Mouse (Mus musculus) adrenal gland, adult (tissue): ENCODE measurements around the gene Cyp1a2.
"Not testable (repeated sequence)": the region's sequence is repeated elsewhere in the genome, so short reads cannot be mapped to it uniquely, and the experiment has no call there.

Experiments used
- DNase-seq, 2 experiments: peaks; one replicate each; pipeline ENCODE4 v3.0.0; 2022 to 2023; ENCODE audit warnings: low spot score in 1 of 2; ENCODE audit not compliant: inconsistent age in 2 of 2

Cyp1a2 gene

GRCm38 (mm10) chr9:57683520-57683919, at the start of gene Cyp1a2:
TSS of gene Cyp1a2 (minus strand) at chr9:57683703.
- DNase-seq = no peak

- no peak for DNase-seq
Measured at GRCm38 (mm10) chr9:57728312-57728711, 44.8 kb upstream of the Cyp1a2 start.

GRCm38 (mm10) chr9:57724701-57725100, 41.2 kb upstream of the Cyp1a2 start:
- no peak for DNase-seq

GRCm38 (mm10) chr9:57723796-57724195, 40.3 kb upstream of the Cyp1a2 start:
- DNase-seq = no peak

GRCm38 (mm10) chr9:57723315-57723715, 39.8 kb upstream of the Cyp1a2 start:
- DNase-seq = peak; percentile 53 to 81

- DNase-seq = no peak
Measured at GRCm38 (mm10) chr9:57722371-57722770, 38.9 kb upstream of the Cyp1a2 start.

GRCm38 (mm10) chr9:57720736-57721135, 37.2 kb upstream of the Cyp1a2 start:
- no peak for DNase-seq

- no peak for DNase-seq
Measured at GRCm38 (mm10) chr9:57718408-57718807, 34.9 kb upstream of the Cyp1a2 start.

GRCm38 (mm10) chr9:57712194-57712593, 28.7 kb upstream of the Cyp1a2 start:
- DNase-seq = no peak

GRCm38 (mm10) chr9:57710214-57710613, 26.7 kb upstream of the Cyp1a2 start:
- not testable (repeated sequence) for DNase-seq

- peak; percentile 46 to 78 for DNase-seq
Measured at GRCm38 (mm10) chr9:57708720-57709274, 25.3 kb upstream of the Cyp1a2 start.

- peak; percentile 88 to 96 for DNase-seq
Measured at GRCm38 (mm10) chr9:57708068-57708719, 24.7 kb upstream of the Cyp1a2 start, which contains the start of gene Edc3. TSS of gene Edc3 (plus strand) at chr9:57708540.

- DNase-seq = no peak
Measured at GRCm38 (mm10) chr9:57706496-57706895, 23.0 kb upstream of the Cyp1a2 start.

GRCm38 (mm10) chr9:57698466-57699150, 15.1 kb upstream of the Cyp1a2 start:
- DNase-seq = no peak

- no peak for DNase-seq
Measured at GRCm38 (mm10) chr9:57697380-57697779, 13.9 kb upstream of the Cyp1a2 start.

DNA sequence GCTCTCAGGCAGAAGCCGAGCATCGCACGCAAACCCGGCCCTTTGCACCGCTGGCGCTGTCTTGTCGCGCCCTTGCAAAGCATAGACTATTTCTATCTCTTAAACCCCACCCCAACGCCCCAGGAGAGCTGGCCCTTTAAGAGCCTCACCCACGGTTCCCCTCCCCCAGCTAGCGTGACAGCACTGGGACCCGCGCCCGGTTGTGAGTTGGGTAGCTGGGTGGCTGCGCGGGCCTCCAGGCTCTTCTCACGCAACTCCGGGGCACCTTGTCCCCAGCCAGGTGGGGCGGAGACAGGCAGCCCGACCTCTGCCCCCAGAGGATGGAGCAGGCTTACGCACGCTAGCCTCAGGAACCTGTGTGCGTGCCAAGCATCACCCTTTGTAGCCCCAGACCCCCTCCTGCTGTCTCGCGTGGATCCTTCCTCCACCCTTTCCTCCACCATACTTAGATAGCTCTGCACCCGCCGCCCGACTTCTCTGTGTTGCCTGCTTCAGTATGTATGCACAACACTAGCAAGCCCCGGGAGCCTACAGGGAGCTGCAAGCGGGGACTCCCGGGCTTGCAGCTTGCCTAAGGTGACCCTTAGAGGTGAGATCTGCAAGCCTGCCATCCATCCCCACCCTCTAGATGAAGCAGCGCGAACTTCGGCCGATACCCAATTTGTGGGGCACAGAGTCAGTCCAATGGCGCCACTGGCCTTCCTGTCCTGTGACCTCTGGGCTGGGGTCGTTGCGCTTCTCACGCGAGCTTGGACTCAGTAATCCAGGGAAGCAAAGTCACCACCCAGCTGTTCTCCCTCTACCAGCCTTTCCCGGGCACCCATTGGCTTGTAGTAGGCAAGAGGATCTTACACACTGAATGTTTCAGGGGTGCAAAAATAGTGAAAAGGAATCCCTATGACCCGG, 13.1 kb upstream of the Cyp1a2 start:
- DNase-seq = peak; percentile 11 to 57

DNA sequence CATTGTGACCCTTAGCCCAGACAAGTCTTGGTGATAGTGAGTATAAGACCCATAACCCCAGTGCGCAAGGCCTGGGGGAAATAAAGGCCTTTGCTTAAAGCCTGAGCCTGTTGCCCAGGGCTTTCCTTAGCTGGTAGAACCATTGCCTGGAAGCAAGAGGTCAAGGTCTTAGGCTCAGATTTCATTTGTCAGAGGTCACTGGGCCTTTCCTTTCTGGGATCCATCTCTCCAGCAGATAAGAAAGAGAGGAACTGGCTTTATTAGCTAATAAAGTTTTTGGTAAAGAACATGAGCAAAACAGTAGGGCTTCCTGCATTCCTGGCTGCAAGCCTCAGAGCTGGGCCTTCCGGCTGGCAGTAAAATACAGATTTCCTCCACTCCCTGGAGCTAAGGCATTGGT, 10.6 kb upstream of the Cyp1a2 start:
- DNase-seq = no peak

GRCm38 (mm10) chr9:57688606-57689005, 5.1 kb upstream of the Cyp1a2 start:
- no peak for DNase-seq

DNA sequence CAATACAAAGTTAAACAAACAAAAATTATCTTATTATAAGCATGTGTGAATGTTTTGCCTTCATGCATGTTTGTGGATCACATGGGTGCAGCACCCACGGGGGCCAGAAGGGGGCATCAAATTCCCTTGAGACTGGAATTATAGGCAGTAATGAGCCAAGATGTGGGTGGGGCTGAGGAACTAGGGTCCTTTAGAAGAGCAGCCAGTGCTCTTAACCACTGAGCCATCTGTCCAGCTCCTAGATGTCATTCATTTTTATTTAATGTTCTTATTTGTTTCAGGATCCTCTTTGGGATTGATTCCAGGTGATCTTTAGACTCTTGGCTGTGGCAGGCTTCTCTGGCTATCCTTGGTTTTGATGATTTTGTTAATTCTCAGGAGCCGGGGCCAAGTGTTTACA, 4.7 kb upstream of the Cyp1a2 start:
- peak in 1 of 2 experiments; percentile 13 for DNase-seq

GRCm38 (mm10) chr9:57687751-57688150, 4.2 kb upstream of the Cyp1a2 start, which contains the start of gene Cyp1a1:
TSS of gene Cyp1a1 (plus strand) at chr9:57687928.
- DNase-seq = peak; percentile 23 to 73

- DNase-seq = no peak
Measured at GRCm38 (mm10) chr9:57686011-57686410, 2.5 kb upstream of the Cyp1a2 start.
